Mouse (Mus musculus): ENCODE results near the gene Sirt1. TPM values are rescaled to one million over a fixed set of nuclear protein-coding genes. Genes with fewer than 3 reads are reported as not detected.

Gene Sirt1
- polyA plus RNA-seq, 1 experiment from 2014 or later: 8.5 TPM

GRCm38 (mm10) chr10:63308582-63309366 lies 72.7 kb downstream of the Sirt1 start:
- Histone ChIP-seq H3K9ac (no peak overlapping the region), H3K36me3 (ENCODE audit: insufficient read depth) (peaks cover 70% of the 10 kb centered on the region), H3K27me3 (ENCODE audit: insufficient read depth, low read length) (no peaks in the 10 kb centered on the region), H3K4me3 (ENCODE audit: low read depth, low read length) (no peak overlapping the region), H3K4me2 (no peak overlapping the region), H3K27ac (ENCODE audit: low read depth) (no peak overlapping the region), H3K9me3 (ENCODE audit: low read depth, low read length) (no peaks in the 10 kb centered on the region), H3K4me1 (ENCODE audit: insufficient read depth) (no peaks in the 10 kb centered on the region)
- ATAC-seq (ENCODE audit: insufficient read depth) (peak; percentile 75), DNase-seq (peak; percentile 87)
- TF ChIP-seq CTCF (IDR thresholded peaks at IDR 0.05; ENCODE audit: low read depth): peak; percentile 81
- WGBS: 39% methylated on average over 10 of the region's 10 CpGs

- Histone ChIP-seq H3K36me3 (ENCODE audit: insufficient read depth) (peaks cover 55% of the 10 kb centered on the region), H3K4me2 (no peak overlapping the region), H3K27ac (ENCODE audit: low read depth) (no peak overlapping the region), H3K9ac (no peak overlapping the region), H3K4me1 (ENCODE audit: insufficient read depth) (no peaks in the 10 kb centered on the region), H3K27me3 (ENCODE audit: insufficient read depth, low read length) (no peaks in the 10 kb centered on the region), H3K9me3 (ENCODE audit: low read depth, low read length) (no peaks in the 10 kb centered on the region), H3K4me3 (ENCODE audit: low read depth, low read length) (no peak overlapping the region)
- DNase-seq (no peak), ATAC-seq (ENCODE audit: insufficient read depth) (no peak)
- TF ChIP-seq CTCF (IDR thresholded peaks at IDR 0.05; ENCODE audit: low read depth): no peak
- WGBS: 91% methylated on average over 2 of the region's 2 CpGs
Measured at GRCm38 (mm10) chr10:63302356-63302755, 79.1 kb downstream of the Sirt1 start.

GRCm38 (mm10) chr10:63282846-63283245 lies 98.7 kb downstream of the Sirt1 start:
- Histone ChIP-seq H3K9me3 (ENCODE audit: low read depth, low read length) (no peaks in the 10 kb centered on the region), H3K4me1 (ENCODE audit: insufficient read depth) (no peaks in the 10 kb centered on the region), H3K27me3 (ENCODE audit: insufficient read depth, low read length) (no peaks in the 10 kb centered on the region), H3K36me3 (ENCODE audit: insufficient read depth) (peaks cover 72% of the 10 kb centered on the region), H3K4me2 (no peak overlapping the region), H3K27ac (ENCODE audit: low read depth) (no peak overlapping the region), H3K4me3 (ENCODE audit: low read depth, low read length) (no peak overlapping the region), H3K9ac (no peak overlapping the region)
- no peak for TF ChIP-seq CTCF (IDR thresholded peaks at IDR 0.05; ENCODE audit: low read depth)
- WGBS: 89% methylated on average over 7 of the region's 7 CpGs
- ATAC-seq (ENCODE audit: insufficient read depth) (no peak), DNase-seq (no peak)

- ATAC-seq (ENCODE audit: insufficient read depth): no peak
- 88% methylated on average over 4 of the region's 4 CpGs for WGBS
- H3K27me3 ChIP-seq (ENCODE audit: insufficient read depth, low read length): no peaks in the 10 kb centered on the region
- H3K4me1 ChIP-seq (ENCODE audit: insufficient read depth): no peaks in the 10 kb centered on the region
- no peak overlapping the region for H3K9ac ChIP-seq
- TF ChIP-seq CTCF (IDR thresholded peaks at IDR 0.05; ENCODE audit: low read depth): no peak
- no peak for DNase-seq
- H3K4me2 ChIP-seq: no peak overlapping the region
- no peak overlapping the region for H3K4me3 ChIP-seq (ENCODE audit: low read depth, low read length)
- H3K27ac ChIP-seq (ENCODE audit: low read depth): no peak overlapping the region
- peaks cover 68% of the 10 kb centered on the region for H3K36me3 ChIP-seq (ENCODE audit: insufficient read depth)
- H3K9me3 ChIP-seq (ENCODE audit: low read depth, low read length): no peaks in the 10 kb centered on the region
Measured at GRCm38 (mm10) chr10:63282417-63282816, 99.1 kb downstream of the Sirt1 start.

GRCm38 (mm10) chr10:63279851-63280250 lies 101.7 kb downstream of the Sirt1 start:
- no peak overlapping the region for H3K27ac ChIP-seq (ENCODE audit: low read depth)
- H3K4me3 ChIP-seq (ENCODE audit: low read depth, low read length): no peak overlapping the region
- no peaks in the 10 kb centered on the region for H3K4me1 ChIP-seq (ENCODE audit: insufficient read depth)
- H3K9ac ChIP-seq: no peak overlapping the region
- no peaks in the 10 kb centered on the region for H3K27me3 ChIP-seq (ENCODE audit: insufficient read depth, low read length)
- ATAC-seq (ENCODE audit: insufficient read depth) (no peak), DNase-seq (no peak)
- peaks cover 63% of the 10 kb centered on the region for H3K36me3 ChIP-seq (ENCODE audit: insufficient read depth)
- WGBS: 93% methylated on average over 3 of the region's 3 CpGs
- TF ChIP-seq CTCF (IDR thresholded peaks at IDR 0.05; ENCODE audit: low read depth): no peak
- no peaks in the 10 kb centered on the region for H3K9me3 ChIP-seq (ENCODE audit: low read depth, low read length)
- H3K4me2 ChIP-seq: no peak overlapping the region

- TF ChIP-seq CTCF (IDR thresholded peaks at IDR 0.05; ENCODE audit: low read depth): no peak
- Histone ChIP-seq H3K9ac (no peak overlapping the region), H3K4me1 (ENCODE audit: insufficient read depth) (no peaks in the 10 kb centered on the region), H3K27me3 (ENCODE audit: insufficient read depth, low read length) (no peaks in the 10 kb centered on the region), H3K4me3 (ENCODE audit: low read depth, low read length) (no peak overlapping the region), H3K4me2 (no peak overlapping the region), H3K36me3 (ENCODE audit: insufficient read depth) (peaks cover 56% of the 10 kb centered on the region), H3K9me3 (ENCODE audit: low read depth, low read length) (no peaks in the 10 kb centered on the region), H3K27ac (ENCODE audit: low read depth) (no peak overlapping the region)
- no peak; the same call in 1 of the 2 replicates for ATAC-seq (ENCODE audit: insufficient read depth)
- DNase-seq: no peak
- WGBS: 89% methylated on average over 3 of the region's 3 CpGs
Measured at GRCm38 (mm10) chr10:63277010-63277409, 104.5 kb downstream of the Sirt1 start.

- no peak overlapping the region for H3K4me2 ChIP-seq
- DNase-seq (no peak), ATAC-seq (ENCODE audit: insufficient read depth) (no peak)
- TF ChIP-seq CTCF (IDR thresholded peaks at IDR 0.05; ENCODE audit: low read depth): no peak
- no peaks in the 10 kb centered on the region for H3K9me3 ChIP-seq (ENCODE audit: low read depth, low read length)
- H3K27ac ChIP-seq (ENCODE audit: low read depth): no peak overlapping the region
- H3K27me3 ChIP-seq (ENCODE audit: insufficient read depth, low read length): no peaks in the 10 kb centered on the region
- H3K9ac ChIP-seq: no peak overlapping the region
- H3K4me1 ChIP-seq (ENCODE audit: insufficient read depth): no peaks in the 10 kb centered on the region
- H3K36me3 ChIP-seq (ENCODE audit: insufficient read depth): peaks cover 45% of the 10 kb centered on the region
- no peak overlapping the region for H3K4me3 ChIP-seq (ENCODE audit: low read depth, low read length)
- 87% methylated on average over 5 of the region's 5 CpGs for WGBS
Measured at GRCm38 (mm10) chr10:63272868-63273267, 108.6 kb downstream of the Sirt1 start.
